In the genomic region with DNA sequence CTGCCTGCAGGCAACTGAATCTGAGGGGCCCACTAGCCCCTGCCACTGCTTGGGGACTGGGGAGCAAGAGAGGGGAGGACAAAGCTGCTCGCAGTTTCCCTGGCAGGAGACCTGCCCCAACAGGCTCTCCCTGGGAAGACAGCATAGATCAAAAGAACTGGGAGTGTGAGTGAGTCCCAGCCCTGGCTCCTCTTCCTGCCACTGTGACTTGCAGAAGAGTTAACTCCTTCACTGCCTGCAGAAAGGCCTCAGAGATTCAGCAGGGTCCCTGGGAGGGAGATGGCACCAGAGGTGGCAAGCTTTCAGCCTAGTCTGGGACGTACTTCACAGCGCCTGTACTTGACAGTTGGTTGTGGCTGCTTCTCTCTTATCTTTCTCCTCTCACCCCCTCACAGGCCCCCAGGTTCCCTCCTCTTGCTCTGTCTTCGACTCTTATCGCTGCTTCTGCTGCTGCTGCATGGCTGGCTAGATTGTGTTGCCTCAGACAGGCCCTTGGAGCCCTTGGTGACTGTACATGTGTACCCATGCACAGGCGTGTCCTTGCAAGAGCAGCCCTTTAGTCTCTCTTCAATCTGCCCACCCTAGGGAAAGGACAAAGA, we compare ENCODE assay signal across 8 mouse cellular contexts. TPM values are rescaled to one million over a fixed set of nuclear protein-coding genes. Genes with fewer than 3 reads are reported as not detected.
DNase-seq lines count a peak whose midpoint lies in the region; ATAC-seq and TF ChIP-seq lines count a peak whose summit lies in the region.

No protein-coding gene starts in this region.

- peak overlapping the region; percentile 83 for H3K27ac ChIP-seq in midbrain, embryonic 10.5 days (replicated peaks)
- no peak overlapping the region for H3K27ac ChIP-seq in midbrain, postnatal 0 days (ENCODE audit: low read depth, low read length)
- H3K27ac ChIP-seq in embryonic facial prominence, embryonic 13.5 days = peak overlapping the region; percentile 78
- no peak overlapping the region for H3K27ac ChIP-seq in limb, embryonic 14.5 days (replicated peaks; ENCODE audit: low read depth, low read length)
- peak overlapping the region; percentile 84 for H3K27ac ChIP-seq in stomach, embryonic 15.5 days

- no peak for TF ChIP-seq POLR2A in limb, embryonic 14.5 days (IDR thresholded peaks at IDR 0.05; ENCODE audit: borderline replicate concordance, extremely low read depth, insufficient read depth, insufficient read length)

- no peaks in the 10 kb centered on the region for H3K9me3 ChIP-seq in midbrain, embryonic 10.5 days (replicated peaks)
- no peaks in the 10 kb centered on the region for H3K9me3 ChIP-seq in midbrain, postnatal 0 days (ENCODE audit: low read length)
- H3K9me3 ChIP-seq in embryonic facial prominence, embryonic 13.5 days = no peaks in the 10 kb centered on the region
- H3K9me3 ChIP-seq in limb, embryonic 14.5 days (ENCODE audit: control insufficient read depth, low read length) = no peaks in the 10 kb centered on the region
- no peaks in the 10 kb centered on the region for H3K9me3 ChIP-seq in stomach, embryonic 15.5 days

- no peaks in the 10 kb centered on the region for H3K27me3 ChIP-seq in midbrain, embryonic 10.5 days (ENCODE audit: low read depth, poor library complexity, severe bottlenecking)
- no peaks in the 10 kb centered on the region for H3K27me3 ChIP-seq in midbrain, postnatal 0 days (ENCODE audit: insufficient read depth, low read length)
- H3K27me3 ChIP-seq in embryonic facial prominence, embryonic 13.5 days = no peaks in the 10 kb centered on the region
- H3K27me3 ChIP-seq in limb, embryonic 14.5 days (ENCODE audit: control insufficient read depth, insufficient read depth, low read length) = no peaks in the 10 kb centered on the region
- H3K27me3 ChIP-seq in stomach, embryonic 15.5 days (replicated peaks) = no peaks in the 10 kb centered on the region

- H3K4me3 ChIP-seq in midbrain, embryonic 10.5 days = peak overlapping the region; percentile 14; the same call in 1 of the 2 replicates
- no peak overlapping the region for H3K4me3 ChIP-seq in midbrain, postnatal 0 days (ENCODE audit: low read depth, low read length)
- H3K4me3 ChIP-seq in embryonic facial prominence, embryonic 13.5 days = no peak overlapping the region
- H3K4me3 ChIP-seq in limb, embryonic 14.5 days (replicated peaks; ENCODE audit: low read length) = no peak overlapping the region
- H3K4me3 ChIP-seq in stomach, embryonic 15.5 days (replicated peaks) = no peak overlapping the region

- peaks cover 25% of the 10 kb centered on the region for H3K4me1 ChIP-seq in midbrain, embryonic 10.5 days
- H3K4me1 ChIP-seq in midbrain, postnatal 0 days (ENCODE audit: insufficient read depth, low read length) = 0 out of 2 replicates have a peak, but pooled peaks cover 5% of the 10 kb centered on the region
- peaks cover 34% of the 10 kb centered on the region for H3K4me1 ChIP-seq in embryonic facial prominence, embryonic 13.5 days
- H3K4me1 ChIP-seq in limb, embryonic 14.5 days (ENCODE audit: control insufficient read depth, insufficient read depth, low read length) = peaks cover 8% of the 10 kb centered on the region
- peaks cover 21% of the 10 kb centered on the region for H3K4me1 ChIP-seq in stomach, embryonic 15.5 days

- DNase-seq in midbrain, embryonic 10.5 days (ENCODE audit: low spot score) = peak; percentile 39
- DNase-seq in midbrain, postnatal 0 days (ENCODE audit: low spot score) = no peak
- peak; percentile 68 for DNase-seq in limb, embryonic 14.5 days (ENCODE audit: low spot score)
- DNase-seq in left cerebral cortex, postnatal 36 days (ENCODE audit: low spot score in 2 of 2) = no peak
- DNase-seq in Muller cell, postnatal 12 days (ENCODE audit: inconsistent ontology term) = no peak
- no peak for DNase-seq in frontal cortex, postnatal 25 days (ENCODE audit: low spot score in 2 of 2)

- no peak for ATAC-seq in midbrain, postnatal 0 days (ENCODE audit: low FRiP score)
- ATAC-seq in embryonic facial prominence, embryonic 13.5 days (ENCODE audit: insufficient number of reproducible peaks, insufficient read depth, low FRiP score, low TSS enrichment, low read depth) = peak; percentile 62; the same call in 1 of the 2 replicates
- peak; percentile 50; the same call in 1 of the 2 replicates for ATAC-seq in limb, embryonic 14.5 days (ENCODE audit: low FRiP score, low read depth)
- peak; percentile 92 for ATAC-seq in stomach, embryonic 15.5 days (ENCODE audit: insufficient read depth, low FRiP score, low read depth)

- H3K36me3 ChIP-seq in midbrain, embryonic 10.5 days = no peaks in the 10 kb centered on the region
- H3K36me3 ChIP-seq in midbrain, postnatal 0 days (ENCODE audit: insufficient read depth, low read length) = no peaks in the 10 kb centered on the region
- H3K36me3 ChIP-seq in embryonic facial prominence, embryonic 13.5 days = no peaks in the 10 kb centered on the region
- H3K36me3 ChIP-seq in limb, embryonic 14.5 days (ENCODE audit: control insufficient read depth, insufficient read depth, low read length) = no peaks in the 10 kb centered on the region
- no peaks in the 10 kb centered on the region for H3K36me3 ChIP-seq in stomach, embryonic 15.5 days

- 33% methylated on average over 6 of the region's 6 CpGs for WGBS in midbrain, embryonic 10.5 days
- 30% methylated on average over 6 of the region's 6 CpGs for WGBS in midbrain, postnatal 0 days
- WGBS in embryonic facial prominence, embryonic 13.5 days = 16% methylated on average over 6 of the region's 6 CpGs
- 10% methylated on average over 6 of the region's 6 CpGs for WGBS in limb, embryonic 14.5 days
- 24% methylated on average over 6 of the region's 6 CpGs for WGBS in stomach, embryonic 15.5 days

- no peak for TF ChIP-seq CTCF in midbrain, postnatal 0 days (IDR thresholded peaks at IDR 0.05)

- intact Hi-C loops in left cerebral cortex, postnatal 36 days (cut with DNase I) = no loop called here

- no peak overlapping the region for H3K4me2 ChIP-seq in midbrain, postnatal 0 days (ENCODE audit: low read depth, low read length, poor library complexity, severe bottlenecking)
- H3K4me2 ChIP-seq in embryonic facial prominence, embryonic 13.5 days = peak overlapping the region; percentile 40
- 0 out of 2 replicates have a peak overlapping the region, but pooled peaks have one; percentile 7 for H3K4me2 ChIP-seq in limb, embryonic 14.5 days (replicated peaks; ENCODE audit: low read depth, low read length, severe bottlenecking)
- H3K4me2 ChIP-seq in stomach, embryonic 15.5 days = peak overlapping the region; percentile 33; the same call in 1 of the 2 replicates

- H3K9ac ChIP-seq in midbrain, postnatal 0 days (replicated peaks; ENCODE audit: low read length, poor library complexity, severe bottlenecking) = no peak overlapping the region
- H3K9ac ChIP-seq in embryonic facial prominence, embryonic 13.5 days = peak overlapping the region; percentile 32; the same call in 1 of the 2 replicates
- 0 out of 2 replicates have a peak overlapping the region, but pooled peaks have one; percentile 17 for H3K9ac ChIP-seq in limb, embryonic 14.5 days (ENCODE audit: low read depth, low read length, severe bottlenecking)
- H3K9ac ChIP-seq in stomach, embryonic 15.5 days = no peak overlapping the region

RNA-seq across cellular contexts. Expression of gene Supt4a, which starts 11.3 kb away (rescaled TPM):
- polyA plus RNA-seq in midbrain, embryonic 10.5 days (2016; fragmentation: Nextera tagmentation; extraction: Ambion mirVana) = 157 and 171 TPM in 2 replicates
- 47.8 and 55.4 TPM in 2 replicates for total RNA-seq in midbrain, postnatal 0 days (2014; rRNA removed)
- polyA plus RNA-seq in midbrain, postnatal 0 days (2015; fragmentation: Nextera tagmentation; extraction: Ambion mirVana) = 122 and 128 TPM in 2 replicates
- polyA plus RNA-seq in embryonic facial prominence, embryonic 13.5 days (2015; fragmentation: Nextera tagmentation; extraction: Ambion mirVana) = 163 and 172 TPM in 2 replicates
- polyA plus RNA-seq in limb, embryonic 14.5 days (2012; rRNA removed) = 106 and 121 TPM in 2 replicates
- polyA plus RNA-seq in limb, embryonic 14.5 days (2014; fragmentation: Nextera tagmentation; extraction: Ambion mirVana) = 167 and 181 TPM in 2 replicates
- 118 and 127 TPM in 2 replicates for polyA plus RNA-seq in stomach, embryonic 15.5 days (2015; fragmentation: Nextera tagmentation; extraction: Ambion mirVana)
- total RNA-seq in left cerebral cortex, postnatal 36 days (2021) = 10 to 100 TPM; 67.7 to 83.3 TPM

RNA-seq across cellular contexts. Expression of gene Tspoap1, which starts 34.3 kb away (rescaled TPM):
- polyA plus RNA-seq in midbrain, embryonic 10.5 days (2016; fragmentation: Nextera tagmentation; extraction: Ambion mirVana) = 8.2 and 14.7 TPM in 2 replicates
- 206 and 215 TPM in 2 replicates for total RNA-seq in midbrain, postnatal 0 days (2014; rRNA removed)
- polyA plus RNA-seq in midbrain, postnatal 0 days (2015; fragmentation: Nextera tagmentation; extraction: Ambion mirVana) = 47.3 and 57.8 TPM in 2 replicates
- 4.9 and 5.3 TPM in 2 replicates for polyA plus RNA-seq in embryonic facial prominence, embryonic 13.5 days (2015; fragmentation: Nextera tagmentation; extraction: Ambion mirVana)
- polyA plus RNA-seq in limb, embryonic 14.5 days (2012; rRNA removed) = 6.5 and 7.3 TPM in 2 replicates
- polyA plus RNA-seq in limb, embryonic 14.5 days (2014; fragmentation: Nextera tagmentation; extraction: Ambion mirVana) = 2.2 and 2.9 TPM in 2 replicates
- 2.0 and 2.8 TPM in 2 replicates for polyA plus RNA-seq in stomach, embryonic 15.5 days (2015; fragmentation: Nextera tagmentation; extraction: Ambion mirVana)
- total RNA-seq in left cerebral cortex, postnatal 36 days (2021) = 100 to 1,000 TPM; 158 to 214 TPM

Comparison
In these comparisons a context has a peak if more than half of its experiments do, and no peak if none do; other contexts are left out.
1. DNase-seq: peak in midbrain, embryonic 10.5 days (single experiment) and limb, embryonic 14.5 days (single experiment); none in midbrain, postnatal 0 days (single experiment), left cerebral cortex, postnatal 36 days (0 of 2), Muller cell, postnatal 12 days (single experiment) and frontal cortex, postnatal 25 days (0 of 2).
2. H3K27ac ChIP-seq: peak in midbrain, embryonic 10.5 days (single experiment), embryonic facial prominence, embryonic 13.5 days (single experiment) and stomach, embryonic 15.5 days (single experiment); none in midbrain, postnatal 0 days (single experiment) and limb, embryonic 14.5 days (single experiment).
3. H3K9ac ChIP-seq: peak in embryonic facial prominence, embryonic 13.5 days (single experiment) and limb, embryonic 14.5 days (single experiment); none in midbrain, postnatal 0 days (single experiment) and stomach, embryonic 15.5 days (single experiment).